Mouse (Mus musculus) lung, embryonic 15.5 days (tissue): ENCODE data around the gene Pogz. TPM values are rescaled to one million over a fixed set of nuclear protein-coding genes. Genes with fewer than 3 reads are reported as not detected.

Experiments
- ATAC-seq: fragments of 200-750 bp; cut with Nextera tagmentation; 2 replicates; pipeline ENCODE4 v1.8.0; 2017; ENCODE audit warnings: moderate number of reproducible peaks, borderline replicate concordance; ENCODE audit not compliant: low FRiP score, low TSS enrichment; ENCODE audit errors: extremely low read depth
- H3K27ac ChIP-seq: fragments of 300-500 bp; sonication (generic); 2 replicates; pipeline ENCODE4 v1.5.1; 2015; ENCODE audit warnings: moderate library complexity, mild to moderate bottlenecking, inconsistent platforms
- H3K27me3 ChIP-seq: fragments of 300-500 bp; sonication (generic); 2 replicates; pipeline ENCODE4 v1.6.1; 2015; ENCODE audit warnings: inconsistent platforms
- H3K36me3 ChIP-seq: fragments of 300-500 bp; sonication (generic); 2 replicates; pipeline ENCODE4 v1.6.1; 2015; ENCODE audit warnings: inconsistent platforms
- H3K4me1 ChIP-seq: fragments of 300-500 bp; sonication (generic); 2 replicates; pipeline ENCODE4 v1.6.1; 2015; ENCODE audit warnings: inconsistent platforms
- H3K4me2 ChIP-seq: fragments of 300-500 bp; sonication (generic); 2 replicates; pipeline ENCODE4 v1.6.1; 2015; ENCODE audit warnings: inconsistent platforms, mild to moderate bottlenecking, moderate library complexity
- H3K4me3 ChIP-seq: fragments of 300-500 bp; sonication (generic); 2 replicates; pipeline ENCODE4 v1.5.1; 2015; ENCODE audit warnings: mild to moderate bottlenecking, inconsistent platforms
- H3K9ac ChIP-seq: fragments of 300-500 bp; sonication (generic); 2 replicates; pipeline ENCODE4 v1.6.1; 2015; ENCODE audit warnings: inconsistent platforms
- H3K9me3 ChIP-seq: fragments of 300-500 bp; sonication (generic); 2 replicates; pipeline ENCODE4 v1.6.1; 2016; ENCODE audit warnings: inconsistent platforms
- WGBS: fragments of 180-500 bp; shearing (Covaris S2); methylation state at CpG from one replicate; pipeline ENCODE4 v1.1.7; 2015; 5-methylcytosine and 5-hydroxymethylcytosine counted together
- polyA plus RNA-seq: library from polyadenylated mRNA; unstranded; fragments of >200 nt; fragmentation: Nextera tagmentation; extraction: Ambion mirVana; gene quantifications from 2 replicates; pipeline ENCODE4 v1.2.1, GENCODE M21; 2015

Pogz gene
- polyA plus RNA-seq, 1 experiment from 2014 or later: 16.3 TPM

DNA sequence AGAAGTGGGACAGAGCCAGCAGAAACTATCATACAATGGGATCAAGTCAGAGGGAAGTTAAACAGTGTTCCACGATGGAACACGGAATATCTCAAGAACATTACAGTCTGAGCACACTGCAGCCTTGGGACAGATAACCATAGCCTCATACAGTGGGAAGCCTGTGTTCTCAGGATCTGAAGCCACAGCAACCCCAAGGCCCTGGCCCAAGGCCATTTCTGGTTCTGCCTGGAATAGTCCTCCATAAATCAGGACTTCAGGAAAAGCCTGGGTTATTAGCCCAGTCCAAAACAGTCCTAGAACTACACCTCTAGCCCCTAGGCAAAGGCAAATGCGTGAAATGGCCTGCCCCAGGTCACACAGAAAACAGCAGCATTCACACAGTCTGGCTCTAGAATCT is 23.7 kb upstream of the Pogz start:
- no peak for ATAC-seq
- Histone ChIP-seq H3K9me3 (no peaks in the 10 kb centered on the region), H3K4me2 (no peak overlapping the region), H3K4me3 (no peak overlapping the region), H3K4me1 (no peaks in the 10 kb centered on the region), H3K27me3 (no peaks in the 10 kb centered on the region), H3K27ac (no peak overlapping the region), H3K9ac (no peak overlapping the region), H3K36me3 (no peaks in the 10 kb centered on the region)
- 87% methylated on average over 3 of the region's 3 CpGs for WGBS

DNA sequence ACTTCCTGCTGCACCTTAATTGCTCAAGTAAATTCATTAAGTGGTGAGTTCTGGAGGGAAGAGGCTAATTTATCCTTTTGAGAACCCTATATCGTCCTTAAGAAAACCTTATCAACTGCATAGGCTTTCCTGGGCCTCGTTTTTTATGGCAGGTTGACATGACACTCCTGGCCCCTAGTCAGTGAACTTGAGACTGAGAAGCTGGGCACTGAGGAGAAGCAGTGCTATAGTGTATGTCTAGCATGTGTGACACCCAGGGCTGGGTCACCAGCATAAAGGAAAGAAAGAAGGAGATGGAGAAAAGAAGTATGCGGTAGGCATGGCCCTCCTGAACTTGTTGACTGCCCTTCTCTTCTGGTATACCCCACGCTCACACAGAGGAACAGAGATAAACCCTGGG is 23.3 kb upstream of the Pogz start:
- H3K9ac ChIP-seq: no peak overlapping the region
- H3K27ac ChIP-seq: no peak overlapping the region
- no peaks in the 10 kb centered on the region for H3K27me3 ChIP-seq
- no peak overlapping the region for H3K4me3 ChIP-seq
- WGBS: 57% methylated on average over 4 of the region's 4 CpGs
- H3K9me3 ChIP-seq: no peaks in the 10 kb centered on the region
- H3K36me3 ChIP-seq: no peaks in the 10 kb centered on the region
- no peak overlapping the region for H3K4me2 ChIP-seq
- no peaks in the 10 kb centered on the region for H3K4me1 ChIP-seq
- no peak for ATAC-seq

DNA sequence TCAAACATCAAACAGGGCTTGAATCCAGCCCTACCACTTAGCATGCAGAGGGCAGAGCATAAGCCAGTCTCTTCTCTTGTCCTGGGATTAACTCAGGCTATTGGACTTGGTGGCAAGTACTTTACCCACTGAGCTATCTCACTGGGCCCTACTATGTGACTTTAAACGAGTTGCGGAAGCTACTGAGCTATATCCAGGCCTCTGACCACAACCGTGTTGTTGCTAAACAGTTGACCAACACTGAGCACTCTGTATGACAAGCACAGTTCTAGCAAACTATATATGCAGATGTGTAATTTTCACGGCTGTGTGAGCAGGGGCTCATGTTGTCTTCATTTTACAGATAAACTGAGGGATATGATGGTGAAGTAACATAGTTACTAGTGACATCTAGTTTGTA is 22.7 kb upstream of the Pogz start:
- 81% methylated on average over 4 of the region's 4 CpGs for WGBS
- Histone ChIP-seq H3K4me2 (no peak overlapping the region), H3K27ac (no peak overlapping the region), H3K9me3 (no peaks in the 10 kb centered on the region), H3K4me1 (no peaks in the 10 kb centered on the region), H3K27me3 (no peaks in the 10 kb centered on the region), H3K4me3 (no peak overlapping the region), H3K9ac (no peak overlapping the region), H3K36me3 (no peaks in the 10 kb centered on the region)
- ATAC-seq: no peak

DNA sequence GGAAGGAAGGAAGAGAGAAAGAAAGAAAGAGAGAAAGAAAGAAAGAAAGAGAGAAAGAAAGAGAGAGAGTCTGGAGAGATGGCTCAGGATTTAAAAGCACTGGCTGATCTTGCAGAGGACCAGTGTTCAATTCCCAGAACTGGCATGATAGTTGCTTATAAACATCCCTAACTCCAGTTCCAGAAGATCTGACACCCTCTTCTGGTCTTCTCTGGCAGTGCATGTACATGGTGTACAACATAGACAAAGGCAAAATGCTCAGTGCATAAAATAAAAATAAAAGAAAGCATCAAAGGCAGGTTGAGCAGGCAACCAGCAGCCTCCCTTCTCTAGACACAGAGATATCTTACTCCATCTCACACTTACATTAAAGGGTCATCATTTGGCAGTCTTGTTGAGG is 21.8 kb upstream of the Pogz start:
- H3K4me1 ChIP-seq: no peaks in the 10 kb centered on the region
- no peak overlapping the region for H3K4me2 ChIP-seq
- no peaks in the 10 kb centered on the region for H3K9me3 ChIP-seq
- ATAC-seq: no peak
- no peaks in the 10 kb centered on the region for H3K27me3 ChIP-seq
- no peak overlapping the region for H3K4me3 ChIP-seq
- no peak overlapping the region for H3K27ac ChIP-seq
- H3K36me3 ChIP-seq: no peaks in the 10 kb centered on the region
- no peak overlapping the region for H3K9ac ChIP-seq

DNA sequence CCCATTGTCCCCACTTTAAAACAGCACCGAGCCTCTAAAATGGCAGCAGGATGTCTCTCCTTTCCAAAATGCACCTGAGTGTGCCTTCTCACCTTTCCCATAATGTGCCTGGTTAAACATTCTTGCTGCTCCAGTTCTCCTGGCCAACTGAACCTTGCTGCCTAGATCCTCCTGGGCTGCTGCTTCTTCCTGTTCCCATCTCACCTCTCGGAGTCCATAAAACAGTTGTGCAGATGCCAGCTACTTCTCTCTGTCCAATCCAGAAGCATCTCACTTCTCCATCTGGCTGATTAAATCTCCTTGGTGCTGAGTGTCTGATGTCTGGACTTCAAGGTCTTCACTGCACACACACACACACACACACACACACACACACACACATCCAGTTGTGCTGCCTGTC is 19.6 kb upstream of the Pogz start:
- no peak for ATAC-seq
- no peaks in the 10 kb centered on the region for H3K36me3 ChIP-seq
- WGBS: 85% methylated on average over 2 of the region's 2 CpGs
- H3K4me1 ChIP-seq: peaks cover 7% of the 10 kb centered on the region; the same call in 1 of the 2 replicates
- no peaks in the 10 kb centered on the region for H3K9me3 ChIP-seq
- no peak overlapping the region for H3K9ac ChIP-seq
- H3K27me3 ChIP-seq: no peaks in the 10 kb centered on the region
- H3K27ac ChIP-seq: no peak overlapping the region
- H3K4me2 ChIP-seq: no peak overlapping the region
- H3K4me3 ChIP-seq: no peak overlapping the region

DNA sequence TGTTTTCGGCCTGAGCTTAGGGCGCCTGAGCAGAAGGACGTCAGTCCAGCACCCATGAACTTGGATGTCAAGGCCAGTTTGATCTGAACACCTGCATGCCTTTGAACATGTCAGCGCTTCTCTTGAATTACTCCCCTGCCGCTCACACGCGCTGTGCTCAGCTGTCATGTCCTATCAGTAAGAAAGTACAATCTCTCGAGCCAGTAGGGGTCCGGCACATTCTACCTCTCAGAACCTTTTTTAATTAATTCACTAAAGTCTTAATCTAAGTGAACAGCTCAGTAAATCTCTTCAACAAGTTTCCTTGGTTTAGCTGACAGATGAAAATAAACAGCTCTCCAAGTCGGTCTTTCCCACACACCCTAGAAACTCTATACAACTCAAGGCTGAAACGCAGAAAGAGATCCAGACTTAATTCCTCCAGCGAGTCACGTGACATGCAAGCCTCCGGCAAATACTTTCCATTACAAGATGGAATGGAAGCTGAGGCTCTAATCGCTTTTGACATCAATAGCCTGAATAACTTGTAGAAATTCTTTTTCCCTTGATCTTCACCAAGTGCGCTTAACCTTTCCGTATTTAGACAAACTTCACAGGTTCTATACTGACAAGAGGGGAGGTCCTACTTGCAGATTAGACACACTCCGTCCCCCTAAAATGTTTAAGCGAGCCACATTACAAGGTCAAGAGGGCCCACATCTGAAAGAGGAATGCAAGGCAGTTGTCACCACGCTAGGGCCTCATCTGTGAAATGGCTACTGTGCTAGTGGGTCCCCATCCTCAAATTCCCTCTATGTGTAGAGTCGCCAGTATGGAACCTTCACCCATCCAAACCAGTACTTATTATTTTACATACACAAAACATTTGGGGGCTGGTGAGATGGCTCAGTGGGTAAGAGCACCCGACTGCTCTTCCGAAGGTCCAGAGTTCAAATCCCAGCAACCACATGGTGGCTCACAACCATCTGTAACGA is 17.6 kb upstream of the Pogz start:
- WGBS: 53% methylated on average over 24 of the region's 24 CpGs

DNA sequence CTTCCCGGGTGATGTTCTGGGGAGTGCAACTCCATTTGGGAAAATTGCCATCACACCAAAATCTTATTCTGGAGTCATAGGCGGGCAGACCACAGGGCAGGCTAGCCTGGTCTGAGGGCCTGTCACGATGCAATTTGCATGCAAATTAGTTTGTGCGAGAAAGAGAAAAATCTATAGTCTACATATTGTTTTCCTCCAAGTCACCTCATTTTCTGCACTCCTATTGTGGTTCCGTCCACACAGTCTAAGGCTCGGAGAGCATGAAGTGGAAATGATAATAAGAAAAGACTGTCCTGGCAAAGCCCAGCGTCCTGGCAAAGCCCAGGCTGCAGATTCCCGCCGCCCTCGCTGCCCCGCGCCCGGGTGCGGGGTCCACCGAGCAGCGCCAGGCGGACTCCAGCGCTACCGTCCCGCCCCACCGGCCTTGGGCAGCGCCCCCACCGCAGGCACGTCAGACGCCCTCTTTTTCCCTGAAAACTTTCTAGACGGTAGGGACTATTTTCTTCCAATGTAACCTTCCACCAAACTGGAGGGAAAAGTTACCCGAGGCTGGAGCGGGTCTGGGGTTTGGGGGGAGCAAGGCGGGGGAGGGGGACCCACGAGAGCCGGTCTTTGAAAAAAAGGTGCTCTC is 16.2 kb upstream of the Pogz start:
- no peaks in the 10 kb centered on the region for H3K9me3 ChIP-seq
- H3K27me3 ChIP-seq: no peaks in the 10 kb centered on the region
- H3K4me1 ChIP-seq: peaks cover 7% of the 10 kb centered on the region; the same call in 1 of the 2 replicates
- H3K4me2 ChIP-seq: peak overlapping the region; percentile 61
- no peaks in the 10 kb centered on the region for H3K36me3 ChIP-seq
- H3K9ac ChIP-seq: peak overlapping the region; percentile 76
- peak overlapping the region; percentile 85 for H3K27ac ChIP-seq
- H3K4me3 ChIP-seq: peak overlapping the region; percentile 62
- peak; percentile 55; the same call in 1 of the 2 replicates for ATAC-seq
- 1% methylated on average over 31 of the region's 31 CpGs for WGBS

More for the DNA sequence above, 17.6 kb upstream of the Pogz start:
- Histone ChIP-seq H3K27me3 (no peaks in the 10 kb centered on the region), H3K4me3 (no peak overlapping the region), H3K9ac (no peak overlapping the region), H3K4me2 (no peak overlapping the region), H3K27ac (no peak overlapping the region), H3K4me1 (peaks cover 7% of the 10 kb centered on the region; the same call in 1 of the 2 replicates), H3K9me3 (no peaks in the 10 kb centered on the region), H3K36me3 (no peaks in the 10 kb centered on the region)
- no peak for ATAC-seq

DNA sequence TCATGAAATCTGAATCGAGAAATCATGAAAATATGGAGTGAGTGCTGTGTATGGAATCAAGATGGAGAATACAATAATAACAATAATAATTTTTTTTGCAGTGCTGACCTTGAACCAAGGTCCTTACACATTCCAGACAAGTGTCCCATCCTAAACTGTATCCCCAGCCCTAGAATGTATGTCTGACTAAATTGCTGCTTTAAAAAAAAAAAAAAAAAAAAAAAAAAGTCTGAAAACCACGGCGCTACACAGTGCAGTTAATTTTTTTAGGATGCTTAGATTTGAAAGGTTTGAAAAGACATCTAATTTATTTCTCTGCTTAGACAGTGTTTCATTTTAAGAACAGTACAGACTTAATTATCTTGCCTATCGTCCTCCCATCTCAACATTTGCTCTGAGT is 15.3 kb upstream of the Pogz start:
- Histone ChIP-seq H3K27ac (peak overlapping the region; percentile 85; the same call in 1 of the 2 replicates), H3K36me3 (no peaks in the 10 kb centered on the region), H3K27me3 (no peaks in the 10 kb centered on the region), H3K4me1 (peaks cover 7% of the 10 kb centered on the region; the same call in 1 of the 2 replicates), H3K4me2 (peak overlapping the region; percentile 61), H3K9me3 (no peaks in the 10 kb centered on the region), H3K4me3 (peak overlapping the region; percentile 62; the same call in 1 of the 2 replicates), H3K9ac (no peak overlapping the region)
- WGBS: 79% methylated on average over 4 of the region's 4 CpGs
- no peak for ATAC-seq

DNA sequence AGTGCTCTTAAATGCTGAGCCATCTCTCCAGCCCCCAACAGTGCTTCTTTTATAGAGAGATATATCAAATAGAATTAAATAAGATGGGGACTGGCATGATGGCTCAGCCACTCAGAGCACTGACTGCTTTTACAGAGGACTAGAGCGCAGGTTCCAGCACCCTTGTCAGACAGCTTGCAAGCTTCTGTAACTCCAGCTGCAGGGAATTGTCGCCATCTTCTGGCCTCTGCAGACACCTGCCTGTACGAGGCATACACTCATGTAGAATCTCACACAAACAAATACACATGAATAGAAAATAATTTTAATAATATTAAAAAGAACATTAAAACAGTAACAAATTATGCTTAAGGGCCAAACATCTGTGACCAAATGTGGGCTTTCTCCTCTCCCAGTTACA is 13.3 kb upstream of the Pogz start:
- H3K9me3 ChIP-seq: no peaks in the 10 kb centered on the region
- H3K9ac ChIP-seq: no peak overlapping the region
- no peak for ATAC-seq
- H3K36me3 ChIP-seq: no peaks in the 10 kb centered on the region
- H3K27ac ChIP-seq: no peak overlapping the region
- 81% methylated on average over 3 of the region's 3 CpGs for WGBS
- H3K4me2 ChIP-seq: no peak overlapping the region
- H3K4me1 ChIP-seq: peaks cover 7% of the 10 kb centered on the region; the same call in 1 of the 2 replicates
- no peaks in the 10 kb centered on the region for H3K27me3 ChIP-seq
- H3K4me3 ChIP-seq: no peak overlapping the region

DNA sequence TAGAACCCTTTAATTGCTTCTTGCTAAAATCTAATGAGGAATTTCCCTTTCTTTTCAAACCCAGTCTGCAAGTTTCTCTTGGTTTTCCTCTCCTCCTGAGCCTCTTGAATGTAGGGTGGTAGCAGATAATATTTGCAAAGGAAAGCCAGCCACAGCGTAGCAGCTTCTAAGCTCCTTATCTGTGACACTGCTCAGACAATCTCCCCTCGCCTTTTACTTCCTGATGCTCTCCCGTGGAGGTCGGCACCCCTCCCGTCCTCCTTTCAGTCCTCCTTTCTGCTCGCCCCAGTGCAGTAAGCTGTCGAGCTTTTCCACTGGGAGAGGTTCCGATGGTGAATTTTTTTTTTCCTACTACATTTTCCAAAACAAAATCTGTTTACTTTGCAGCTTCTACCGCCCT is 5.3 kb upstream of the Pogz start:
- Histone ChIP-seq H3K27ac (no peak overlapping the region), H3K27me3 (no peaks in the 10 kb centered on the region), H3K36me3 (no peaks in the 10 kb centered on the region), H3K4me3 (no peak overlapping the region), H3K9me3 (no peaks in the 10 kb centered on the region), H3K4me1 (no peaks in the 10 kb centered on the region), H3K4me2 (peak overlapping the region; percentile 7; the same call in 1 of the 2 replicates), H3K9ac (no peak overlapping the region)
- ATAC-seq: no peak
- 6% methylated on average over 9 of the region's 9 CpGs for WGBS

DNA sequence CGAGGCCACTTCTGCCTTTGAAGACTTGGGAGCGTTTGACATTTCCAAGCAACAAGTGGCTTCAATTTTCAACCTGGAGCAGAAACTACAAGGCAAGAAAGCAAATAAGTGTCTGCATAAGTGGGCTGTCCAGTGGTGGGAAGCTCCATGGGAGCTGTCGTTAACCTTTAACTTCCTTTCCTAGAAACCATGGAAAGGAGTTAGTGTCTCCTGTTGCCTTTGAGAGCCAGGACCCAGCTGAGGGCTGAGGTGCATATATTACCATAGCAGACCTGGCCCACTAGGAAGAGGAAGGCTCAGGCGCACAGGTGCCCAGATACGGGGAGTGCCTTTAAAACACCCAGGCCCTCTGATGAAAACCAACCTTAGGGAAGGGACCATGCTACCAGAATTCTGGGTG is 4.7 kb upstream of the Pogz start:
- 58% methylated on average over 5 of the region's 5 CpGs for WGBS
- H3K9me3 ChIP-seq: no peaks in the 10 kb centered on the region
- no peak overlapping the region for H3K27ac ChIP-seq
- ATAC-seq: no peak
- no peak overlapping the region for H3K9ac ChIP-seq
- H3K4me2 ChIP-seq: no peak overlapping the region
- no peaks in the 10 kb centered on the region for H3K27me3 ChIP-seq
- no peak overlapping the region for H3K4me3 ChIP-seq
- H3K36me3 ChIP-seq: no peaks in the 10 kb centered on the region
- H3K4me1 ChIP-seq: no peaks in the 10 kb centered on the region

DNA sequence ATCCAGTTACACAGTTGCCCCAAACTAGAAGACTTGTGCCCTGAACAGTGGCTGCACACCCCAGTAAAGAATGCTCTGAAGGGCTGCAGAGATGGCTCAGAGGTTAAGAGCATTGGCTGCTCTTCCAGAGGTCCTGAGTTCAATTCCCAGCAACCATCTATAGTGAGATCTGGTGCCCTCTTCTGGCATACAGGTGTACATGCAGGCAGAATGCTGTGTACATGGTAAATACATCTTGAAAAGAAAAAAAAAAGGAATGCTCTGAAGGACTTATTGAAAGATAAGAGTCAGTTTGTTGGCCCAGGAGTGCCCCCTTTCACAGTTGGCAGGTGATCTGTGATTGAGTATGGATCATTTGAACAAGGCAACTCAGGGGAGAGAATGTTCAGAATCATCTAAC is 4.0 kb upstream of the Pogz start:
- Histone ChIP-seq H3K4me1 (no peaks in the 10 kb centered on the region; the same call in 1 of the 2 replicates), H3K36me3 (no peaks in the 10 kb centered on the region), H3K27me3 (no peaks in the 10 kb centered on the region), H3K9ac (no peak overlapping the region), H3K4me2 (no peak overlapping the region), H3K9me3 (no peaks in the 10 kb centered on the region), H3K27ac (no peak overlapping the region), H3K4me3 (no peak overlapping the region)
- no peak for ATAC-seq
